Mouse (Mus musculus) right cerebral cortex, adult 18-20 months (tissue): ENCODE data around the gene Ctcfl.

Experiments
- DNase-seq: peaks from one replicate; pipeline ENCODE4 v3.0.0; 2022; ENCODE audit warnings: mixed read lengths

The Ctcfl gene

GRCm38 (mm10) chr2:173119023-173119944, at the start of gene Ctcfl:
Ctcfl (minus strand) TSS chr2:173119525.
- no peak for DNase-seq

DNA sequence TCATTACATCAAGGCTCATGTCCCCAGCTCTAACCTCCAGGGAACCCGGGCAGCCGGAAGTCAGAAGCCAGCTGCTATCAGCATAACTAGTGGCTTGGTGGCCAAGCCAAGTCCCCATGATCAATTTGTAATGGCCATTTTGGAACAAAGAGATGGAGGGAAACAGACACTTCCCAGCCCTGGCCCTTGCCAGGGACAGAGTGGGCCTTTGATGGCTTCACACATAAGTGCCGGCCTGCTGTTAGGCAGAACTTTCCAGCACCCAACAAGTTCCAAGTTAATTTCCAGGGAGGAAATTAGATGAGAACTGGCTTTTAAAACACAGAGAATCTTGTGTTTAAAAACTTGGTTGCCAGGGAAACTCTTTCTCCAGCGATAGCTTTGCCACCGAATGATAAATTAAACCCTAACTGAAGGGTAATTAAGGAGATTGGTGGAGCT, 49.1 kb upstream of the Ctcfl start:
- DNase-seq: no peak

DNA sequence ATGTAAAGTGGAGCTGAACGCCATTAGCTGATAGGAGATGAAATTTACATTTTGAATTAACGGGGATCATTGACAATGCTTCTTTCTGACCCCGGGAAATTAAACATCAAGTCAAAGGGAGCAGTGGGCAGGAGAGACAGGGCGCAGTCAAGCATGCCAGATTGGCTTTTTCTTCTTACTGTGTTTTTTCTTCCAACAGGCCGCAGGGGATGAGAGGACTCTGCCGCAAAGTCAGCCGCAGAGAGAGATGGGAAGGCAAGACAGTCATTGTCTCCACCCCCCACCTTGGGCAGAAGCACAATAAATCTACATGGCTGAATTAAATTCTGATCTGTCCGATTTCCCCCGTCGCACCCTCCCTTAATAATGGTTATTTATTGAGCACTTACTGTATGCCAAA, 46.0 kb upstream of the Ctcfl start:
- no peak for DNase-seq

DNA sequence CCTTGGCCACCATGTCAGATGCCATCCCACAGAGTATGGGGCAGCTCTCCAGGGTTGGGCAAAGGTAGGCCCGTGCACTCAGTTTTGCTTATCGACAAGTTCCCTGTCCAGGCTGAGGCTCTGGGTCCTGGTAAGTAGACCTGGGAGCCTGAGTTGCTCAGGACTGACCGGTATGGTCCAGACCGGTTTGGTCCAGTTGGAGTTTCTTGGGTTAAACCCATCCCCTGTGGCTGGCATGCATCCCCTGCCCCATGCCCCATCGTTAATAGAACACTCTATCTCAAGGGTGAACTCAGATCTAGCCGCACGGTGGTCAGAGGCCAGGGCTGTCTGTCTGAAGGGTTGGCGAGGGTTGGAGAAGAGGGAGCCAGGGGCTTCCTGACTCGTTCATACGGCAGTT, 45.6 kb upstream of the Ctcfl start:
- DNase-seq: no peak

- DNase-seq: no peak
These were observed 45.0 kb upstream of the Ctcfl start for GRCm38 (mm10) chr2:173164358-173164757.

- no peak for DNase-seq
These were observed 44.1 kb upstream of the Ctcfl start for GRCm38 (mm10) chr2:173163380-173163779.

GRCm38 (mm10) chr2:173159354-173160311, 40.3 kb upstream of the Ctcfl start:
- peak; percentile 30 for DNase-seq

- DNase-seq: no peak
These were observed 39.2 kb upstream of the Ctcfl start for GRCm38 (mm10) chr2:173158390-173159055.

GRCm38 (mm10) chr2:173157871-173158270, 38.5 kb upstream of the Ctcfl start:
- DNase-seq: no peak

DNA sequence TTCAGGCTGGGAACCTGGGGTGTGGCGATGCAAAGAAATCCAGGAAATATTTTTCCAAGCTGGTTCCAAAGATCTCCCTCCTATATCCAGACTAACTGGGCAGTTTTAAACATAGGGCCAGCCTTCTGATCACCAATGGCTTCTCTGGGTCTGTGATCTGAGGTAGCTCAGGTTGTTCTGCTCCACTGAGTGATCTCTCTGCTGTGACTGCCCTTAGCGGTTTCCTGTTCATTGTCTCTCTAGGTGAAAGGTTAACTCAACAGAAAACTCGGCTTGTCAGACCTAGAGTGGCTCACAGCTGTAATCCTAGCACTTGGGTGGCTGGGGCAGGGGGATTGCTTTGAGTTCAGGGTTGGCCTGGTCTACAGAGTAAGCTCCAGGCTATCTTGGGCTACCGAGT, 38.1 kb upstream of the Ctcfl start:
- DNase-seq: no peak

GRCm38 (mm10) chr2:173156923-173157322, 37.6 kb upstream of the Ctcfl start:
- no peak for DNase-seq

DNA sequence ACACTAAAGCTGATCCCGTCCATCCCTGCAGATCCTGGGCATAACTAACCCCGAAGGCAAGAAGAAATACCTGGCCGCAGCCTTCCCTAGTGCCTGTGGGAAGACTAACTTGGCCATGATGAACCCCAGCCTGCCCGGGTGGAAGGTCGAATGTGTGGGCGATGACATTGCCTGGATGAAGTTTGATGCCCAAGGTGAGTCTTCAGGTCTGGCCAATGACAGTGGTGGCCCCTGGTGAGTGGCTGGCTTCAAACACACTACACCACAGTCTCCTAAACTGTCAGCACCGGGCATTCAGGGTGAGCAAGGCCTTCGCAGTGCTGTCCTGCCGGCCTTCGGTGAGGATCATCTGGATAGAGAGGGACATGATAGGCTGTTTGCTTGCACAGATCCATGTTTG, 36.6 kb upstream of the Ctcfl start:
- no peak for DNase-seq

DNA sequence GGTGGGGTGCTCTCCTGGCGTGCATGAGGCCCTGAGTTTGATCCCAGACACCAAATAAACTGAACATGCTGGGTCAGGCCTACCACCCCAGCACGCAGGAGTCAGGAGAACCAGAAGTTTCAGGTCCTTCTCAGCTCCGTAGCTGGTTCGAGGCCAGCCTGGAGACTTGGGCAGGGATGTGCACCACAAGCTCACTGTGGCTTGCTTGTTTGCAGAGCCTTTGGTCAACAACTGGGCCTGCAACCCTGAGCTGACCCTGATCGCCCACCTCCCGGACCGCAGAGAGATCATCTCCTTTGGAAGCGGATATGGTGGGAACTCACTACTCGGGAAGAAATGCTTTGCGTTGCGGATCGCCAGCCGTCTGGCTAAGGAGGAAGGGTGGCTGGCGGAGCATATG, 35.6 kb upstream of the Ctcfl start:
- DNase-seq: no peak

GRCm38 (mm10) chr2:173154513-173154912, 35.2 kb upstream of the Ctcfl start:
- no peak for DNase-seq

GRCm38 (mm10) chr2:173153266-173153665, 33.9 kb upstream of the Ctcfl start:
- no peak for DNase-seq

GRCm38 (mm10) chr2:173152436-173153151, 33.3 kb upstream of the Ctcfl start, which contains the start of gene Pck1:
Pck1 (plus strand) TSS chr2:173153048.
- DNase-seq: no peak

DNA sequence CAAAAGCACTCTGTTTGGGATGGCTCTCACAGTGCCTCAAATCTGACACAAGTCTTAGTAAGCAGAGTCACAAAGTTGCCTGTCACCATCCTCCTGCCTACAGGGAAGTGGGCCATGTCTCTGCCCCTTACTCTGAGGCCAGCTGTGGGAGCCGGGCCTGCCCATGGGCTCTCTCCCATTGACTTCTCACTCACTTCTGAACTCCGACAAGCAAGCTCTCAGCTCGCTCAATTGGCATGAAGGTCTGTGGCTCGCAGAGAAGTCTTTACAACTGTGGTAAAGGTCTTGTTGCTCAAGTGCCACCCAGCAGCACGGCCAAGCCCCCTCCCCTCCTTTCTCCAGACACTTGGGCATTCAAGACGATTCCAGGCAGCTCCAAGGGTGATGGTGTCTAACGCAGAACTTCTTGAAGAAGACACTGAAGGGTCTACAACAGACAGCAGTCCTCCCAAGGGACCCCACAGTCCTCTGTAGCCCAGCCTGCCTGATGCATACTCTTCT, 32.5 kb upstream of the Ctcfl start:
- DNase-seq: no peak

- DNase-seq: no peak
These were observed 32.0 kb upstream of the Ctcfl start for GRCm38 (mm10) chr2:173151352-173151751.

GRCm38 (mm10) chr2:173148001-173148400, 28.7 kb upstream of the Ctcfl start:
- DNase-seq: no peak

GRCm38 (mm10) chr2:173146728-173147127, 27.4 kb upstream of the Ctcfl start:
- no peak for DNase-seq

- DNase-seq: no peak
These were observed 26.5 kb upstream of the Ctcfl start for GRCm38 (mm10) chr2:173145808-173146207.

GRCm38 (mm10) chr2:173143611-173144010, 24.3 kb upstream of the Ctcfl start:
- DNase-seq: no peak
